Mouse (Mus musculus): Measurements from ENCODE around the gene Evi2.

DNA sequence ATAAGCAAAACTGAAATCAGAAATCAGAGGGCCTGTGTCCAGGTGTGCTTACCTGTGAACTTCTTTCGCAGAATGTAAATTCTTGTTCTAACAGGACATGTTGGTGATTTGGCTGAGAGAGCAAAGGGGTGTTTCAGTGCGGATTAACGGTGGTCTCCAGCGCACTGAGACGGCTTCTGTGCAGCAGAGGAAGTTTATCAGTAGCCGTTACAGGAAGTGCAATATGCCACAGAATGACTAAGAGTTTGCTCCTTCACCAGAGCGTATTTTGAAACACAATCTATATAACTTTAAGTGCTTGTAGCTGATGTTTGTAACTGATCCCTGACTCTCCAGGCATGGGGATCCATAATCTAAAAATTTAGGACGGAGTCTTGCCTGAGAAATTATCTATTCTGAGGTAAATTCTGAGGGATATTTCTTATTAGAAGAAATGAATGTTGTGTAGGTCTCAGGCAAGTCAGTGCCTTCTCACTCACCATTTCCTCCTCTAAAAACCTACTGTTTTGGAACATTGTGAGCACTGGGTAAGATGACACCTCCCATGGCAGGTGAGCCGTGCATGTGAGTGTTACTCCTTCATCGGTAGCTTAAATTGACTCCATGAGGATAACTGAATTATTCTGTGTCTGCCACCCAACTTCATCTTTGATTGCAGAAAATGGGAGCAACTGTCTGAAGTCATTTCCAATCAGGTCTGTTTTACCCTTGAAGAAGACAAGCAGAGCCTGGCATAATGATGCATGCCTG, 6.7 kb downstream of the Evi2 start, which contains the start of gene Evi2b:
- TF ChIP-seq CTCF (IDR thresholded peaks at IDR 0.05; ENCODE audit: low read depth, low read length) (no peak), EP300 (IDR thresholded peaks at IDR 0.05; ENCODE audit: insufficient read depth, low read depth, low read length) (no peak), POLR2A (IDR thresholded peaks at IDR 0.05; ENCODE audit: insufficient read depth, low read length) (no peak)

All from ES-Bruce4 (cell line).